Mouse (Mus musculus): ENCODE results near the gene Ccdc154. TPM values are rescaled to one million over a fixed set of nuclear protein-coding genes. Genes with fewer than 3 reads are reported as not detected.

The Ccdc154 gene
- total and polyA plus RNA-seq, 3 experiments, result 0.12 to 0.19 TPM; not detected in 1

DNA sequence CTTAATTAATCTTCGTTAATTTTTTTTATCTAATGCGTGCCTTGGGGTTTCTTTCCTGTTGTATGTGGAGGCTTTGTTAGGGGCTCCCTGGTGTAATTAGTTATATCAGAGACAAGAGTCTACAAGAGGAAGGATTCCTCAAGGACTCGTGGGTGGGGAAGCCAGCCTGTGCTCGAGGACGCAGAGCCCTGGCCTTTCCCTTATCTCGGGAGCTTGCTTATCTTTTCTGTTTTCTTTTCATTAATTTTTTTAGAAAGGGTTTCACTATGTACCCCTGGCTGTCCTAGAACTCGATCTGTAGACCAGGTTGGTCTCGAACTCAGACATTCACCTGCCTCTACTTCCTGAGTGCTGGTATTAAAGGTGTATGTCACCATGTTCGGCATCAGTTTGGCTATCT, 34.6 kb upstream of the Ccdc154 start:
- peak; percentile 54 for DNase-seq (ENCODE audit: low read depth, low spot score)
- Histone ChIP-seq H3K79me2 (ENCODE audit: control insufficient read depth, insufficient read depth, low read length, poor library complexity) (no peaks in the 10 kb centered on the region), H3K4me1 (ENCODE audit: control insufficient read depth in 1 of 2, insufficient read depth in 2 of 2, low read length in 2 of 2) (peaks cover 0 to 4% of the 10 kb centered on the region in 2 experiments; a peak in 3 of 4 replicates), H3K27me3 (ENCODE audit: control insufficient read depth in 1 of 2, insufficient read depth in 2 of 2, low read length in 2 of 2) (peaks cover 0 to 2% of the 10 kb centered on the region in 2 experiments; a peak in 3 of 4 replicates), H3K27ac (ENCODE audit: control insufficient read depth, low read depth, low read length) (no peak overlapping the region), H3K36me3 (ENCODE audit: control insufficient read depth in 1 of 2, insufficient read depth in 2 of 2, low read length in 2 of 2) (no peaks in the 10 kb centered on the region), H3K4me3 (ENCODE audit: control insufficient read depth in 1 of 2, insufficient read depth in 1 of 2, low read depth in 2 of 2, low read length in 2 of 2) (no peak overlapping the region), H3K9ac (ENCODE audit: control insufficient read depth, low read depth, low read length, poor library complexity, severe bottlenecking) (no peak overlapping the region), H3K9me3 (replicated peaks; ENCODE audit: insufficient read depth, low read length) (no peaks in the 10 kb centered on the region)
- TF ChIP-seq SIN3A (IDR thresholded peaks at IDR 0.05; ENCODE audit: low read length) (0 out of 2 replicates have a peak, but pooled peaks have one; percentile 2), MYC (IDR thresholded peaks at IDR 0.05; ENCODE audit: low read depth, low read length) (no peak), CHD2 (IDR thresholded peaks at IDR 0.05; ENCODE audit: low read length) (no peak), MAX (IDR thresholded peaks at IDR 0.05; ENCODE audit: low read length) (no peak), GATA1 (IDR thresholded peaks at IDR 0.05; ENCODE audit: low read depth, low read length) (peak; percentile 59), POLR2AphosphoS5 (IDR thresholded peaks at IDR 0.05; ENCODE audit: borderline replicate concordance, low read depth, low read length) (no peak), E2F4 (IDR thresholded peaks at IDR 0.05; ENCODE audit: borderline replicate concordance, low read depth, low read length) (no peak), TBP (IDR thresholded peaks at IDR 0.05; ENCODE audit: low read depth, low read length) (peak; percentile 29; the same call in 1 of the 2 replicates)

DNA sequence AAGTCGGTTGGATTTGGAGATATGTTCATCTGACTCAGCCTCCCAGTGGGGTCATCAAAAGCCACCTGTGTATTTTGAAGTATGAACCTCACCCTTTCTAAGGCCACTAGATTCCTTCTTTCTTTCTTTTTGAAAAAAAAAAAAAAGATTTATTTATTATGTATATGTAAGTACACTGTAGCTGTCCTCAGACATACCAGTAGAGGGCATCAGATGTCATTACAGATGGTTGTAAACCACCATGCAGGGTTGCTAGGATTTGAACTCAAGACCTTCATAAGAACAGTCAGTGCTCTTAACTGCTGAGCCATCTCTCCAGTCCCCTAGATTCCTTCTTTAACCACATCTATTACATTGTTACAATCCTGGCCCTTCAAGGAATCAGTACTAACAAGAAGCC, 32.2 kb upstream of the Ccdc154 start:
- peaks cover 0 to 17% of the 10 kb centered on the region in 2 experiments; a peak in 3 of 4 replicates for H3K4me1 ChIP-seq (ENCODE audit: control insufficient read depth in 1 of 2, insufficient read depth in 2 of 2, low read length in 2 of 2)
- peaks cover 14% of the 10 kb centered on the region for H3K79me2 ChIP-seq (ENCODE audit: control insufficient read depth, insufficient read depth, low read length, poor library complexity)
- no peak for DNase-seq (ENCODE audit: low read depth, low spot score)
- peaks cover 0 to 9% of the 10 kb centered on the region in 2 experiments; a peak in 2 of 4 replicates for H3K36me3 ChIP-seq (ENCODE audit: control insufficient read depth in 1 of 2, insufficient read depth in 2 of 2, low read length in 2 of 2)
- no peaks in the 10 kb centered on the region for H3K9me3 ChIP-seq (replicated peaks; ENCODE audit: insufficient read depth, low read length)
- no peak overlapping the region for H3K4me3 ChIP-seq (ENCODE audit: control insufficient read depth in 1 of 2, insufficient read depth in 1 of 2, low read depth in 2 of 2, low read length in 2 of 2)
- H3K9ac ChIP-seq (ENCODE audit: control insufficient read depth, low read depth, low read length, poor library complexity, severe bottlenecking), result no peak overlapping the region
- no peak overlapping the region for H3K27ac ChIP-seq (ENCODE audit: control insufficient read depth, low read depth, low read length)
- TF ChIP-seq RCOR1 (IDR thresholded peaks at IDR 0.05; ENCODE audit: low read depth, low read length), result no peak
- no peak for TF ChIP-seq TCF12 (IDR thresholded peaks at IDR 0.05; ENCODE audit: low read depth, low read length)
- H3K27me3 ChIP-seq (ENCODE audit: control insufficient read depth in 1 of 2, insufficient read depth in 2 of 2, low read length in 2 of 2), result no peaks in the 10 kb centered on the region

DNA sequence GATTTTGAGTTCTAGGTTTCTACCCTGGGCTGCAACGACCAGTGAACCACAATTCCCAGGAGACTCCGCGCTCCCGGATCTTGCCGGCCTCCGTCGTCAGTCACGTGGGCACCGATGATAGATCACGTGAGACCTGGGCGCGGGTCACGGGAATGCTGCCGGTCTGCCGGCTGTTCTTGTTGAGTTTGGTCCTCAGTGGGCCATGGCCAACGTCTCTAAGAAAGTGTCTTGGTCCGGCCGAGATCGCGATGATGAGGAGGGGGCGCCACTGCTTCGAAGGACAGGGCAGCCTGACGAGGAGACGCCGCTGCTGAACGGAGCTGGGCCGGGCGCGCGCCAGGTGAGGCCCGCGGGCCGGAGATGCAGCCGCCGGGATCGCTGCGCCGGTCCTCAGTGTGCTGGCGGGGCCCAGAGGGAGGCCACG, 29.0 kb upstream of the Ccdc154 start, which contains the start of gene Clcn7:
Clcn7 (plus strand) TSS at position 117 of the 424 bp plus-strand sequence.
- H3K4me1 ChIP-seq (ENCODE audit: control insufficient read depth in 1 of 2, insufficient read depth in 2 of 2, low read length in 2 of 2), result peaks cover 0 to 13% of the 10 kb centered on the region in 2 experiments; a peak in 2 of 4 replicates
- H3K27ac ChIP-seq (ENCODE audit: control insufficient read depth, low read depth, low read length), result peak within 1 kb of the TSS; percentile 22; the same call in 1 of the 2 replicates
- peak within 1 kb of the TSS; percentile 69 to 96 for H3K4me3 ChIP-seq (ENCODE audit: control insufficient read depth in 1 of 2, insufficient read depth in 1 of 2, low read depth in 2 of 2, low read length in 2 of 2)
- H3K9ac ChIP-seq (ENCODE audit: control insufficient read depth, low read depth, low read length, poor library complexity, severe bottlenecking), result peak within 1 kb of the TSS; percentile 91
- peaks cover 20% of the 10 kb centered on the region for H3K79me2 ChIP-seq (ENCODE audit: control insufficient read depth, insufficient read depth, low read length, poor library complexity)
- DNase-seq (ENCODE audit: low read depth, low spot score), result peak; percentile 91
- H3K36me3 ChIP-seq (ENCODE audit: control insufficient read depth in 1 of 2, insufficient read depth in 2 of 2, low read length in 2 of 2), result peaks cover 0 to 9% of the 10 kb centered on the region in 2 experiments; a peak in 2 of 4 replicates
- no peaks in the 10 kb centered on the region for H3K9me3 ChIP-seq (replicated peaks; ENCODE audit: insufficient read depth, low read length)
- H3K27me3 ChIP-seq (ENCODE audit: control insufficient read depth in 1 of 2, insufficient read depth in 2 of 2, low read length in 2 of 2), result no peaks in the 10 kb centered on the region
- TF ChIP-seq ETS1 (IDR thresholded peaks at IDR 0.05; ENCODE audit: low read depth, low read length) (peak; percentile 52; the same call in 1 of the 2 replicates), UBTF (IDR thresholded peaks at IDR 0.05; ENCODE audit: borderline replicate concordance, insufficient read depth, low read depth, low read length) (no peak), MAX (IDR thresholded peaks at IDR 0.05; ENCODE audit: low read length) (peak; percentile 97), E2F4 (IDR thresholded peaks at IDR 0.05; ENCODE audit: borderline replicate concordance, low read depth, low read length) (no peak), MAFK (IDR thresholded peaks at IDR 0.05; ENCODE audit: borderline replicate concordance, low read depth, low read length) (no peak), SIN3A (IDR thresholded peaks at IDR 0.05; ENCODE audit: low read length) (peak; percentile 99), EP300 (IDR thresholded peaks at IDR 0.05; ENCODE audit: low read depth in 1 of 2, low read length in 2 of 2) (no peak), JUND (IDR thresholded peaks at IDR 0.05; ENCODE audit: low read depth, low read length) (no peak), GATA1 (IDR thresholded peaks at IDR 0.05; ENCODE audit: low read depth, low read length) (no peak), SMC3 (IDR thresholded peaks at IDR 0.05; ENCODE audit: low read depth, low read length) (no peak), TBP (IDR thresholded peaks at IDR 0.05; ENCODE audit: low read depth, low read length) (peak; percentile 40; the same call in 1 of the 2 replicates), CTCF (IDR thresholded peaks at IDR 0.05 in 2 of 3, conservative IDR thresholded peaks at IDR 0.05 in 1 of 3; ENCODE audit: control insufficient read depth in 1 of 3, insufficient read depth in 1 of 3, low read depth in 2 of 3, low read length in 3 of 3, poor library complexity in 1 of 3, severe bottlenecking in 1 of 3) (no peak), MAZ (IDR thresholded peaks at IDR 0.05; ENCODE audit: low read depth, low read length) (no peak), MYC (IDR thresholded peaks at IDR 0.05; ENCODE audit: low read depth, low read length) (no peak), RCOR1 (IDR thresholded peaks at IDR 0.05; ENCODE audit: low read depth, low read length) (no peak), POLR2A (IDR thresholded peaks at IDR 0.05; ENCODE audit: control insufficient read depth in 1 of 2, insufficient read depth in 1 of 2, low read depth in 1 of 2, low read length in 2 of 2, poor library complexity in 1 of 2) (peak; percentile 84 to 88), MXI1 (IDR thresholded peaks at IDR 0.05; ENCODE audit: low read depth, low read length) (peak; percentile 89), RAD21 (IDR thresholded peaks at IDR 0.05; ENCODE audit: low read depth, low read length) (no peak), HCFC1 (IDR thresholded peaks at IDR 0.05; ENCODE audit: low read depth, low read length) (peak; percentile 99), NELFE (IDR thresholded peaks at IDR 0.05; ENCODE audit: low read depth, low read length) (peak; percentile 88), TAL1 (IDR thresholded peaks at IDR 0.05; ENCODE audit: low read length) (no peak), ELF1 (IDR thresholded peaks at IDR 0.05; ENCODE audit: low read depth, low read length) (peak; percentile 57)
